In the genomic region with DNA sequence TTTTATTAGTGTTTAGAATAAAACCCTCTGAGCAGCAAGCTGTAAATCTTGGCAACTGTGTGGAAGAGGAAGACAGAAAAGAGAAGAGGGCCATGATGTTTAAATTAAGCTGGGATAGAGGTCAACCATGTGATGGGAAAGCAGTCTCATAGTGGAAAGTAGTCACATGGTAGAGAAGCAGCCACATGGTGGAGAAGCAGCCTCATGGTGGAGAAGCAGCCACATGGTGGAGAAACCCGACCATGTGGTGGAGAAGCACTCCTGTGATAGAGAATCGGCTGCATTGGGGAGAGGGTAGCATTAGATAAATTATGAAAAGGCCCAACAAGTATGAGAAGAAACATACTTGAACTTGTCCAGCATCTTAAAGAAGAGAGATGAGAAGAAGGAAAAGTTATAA, we compare ENCODE assay signal across 1 mouse cellular context.
A peak's percentile ranks its signal among the peaks of the same experiment; 100 is the strongest.
TF ChIP-seq lines count a peak whose summit lies in the region.

No protein-coding gene starts in this region.

TF ChIP-seq in MEL, 35 proteins besides CTCF, POLR2A, EP300 and RAD21 (continued from another document):
- TF ChIP-seq MAX (IDR thresholded peaks at IDR 0.05; ENCODE audit: low read length) (peak; percentile 96), ETS1 (IDR thresholded peaks at IDR 0.05; ENCODE audit: low read depth, low read length) (no peak; the same call in 1 of the 2 replicates), POLR2AphosphoS5 (IDR thresholded peaks at IDR 0.05; ENCODE audit: borderline replicate concordance, low read depth, low read length) (no peak), E2F4 (IDR thresholded peaks at IDR 0.05; ENCODE audit: borderline replicate concordance, low read depth, low read length) (no peak), TCF12 (IDR thresholded peaks at IDR 0.05; ENCODE audit: low read depth, low read length) (peak; percentile 37; the same call in 1 of the 2 replicates), MXI1 (IDR thresholded peaks at IDR 0.05; ENCODE audit: low read depth, low read length) (peak; percentile 92), NELFE (IDR thresholded peaks at IDR 0.05; ENCODE audit: low read depth, low read length) (0 out of 2 replicates have a peak, but pooled peaks have one; percentile 31), UBTF (IDR thresholded peaks at IDR 0.05; ENCODE audit: borderline replicate concordance, insufficient read depth, low read depth, low read length) (no peak), ZC3H11A (IDR thresholded peaks at IDR 0.05; ENCODE audit: low read depth, low read length) (no peak), SMC3 (IDR thresholded peaks at IDR 0.05; ENCODE audit: low read depth, low read length) (no peak), ZKSCAN1 (IDR thresholded peaks at IDR 0.05; ENCODE audit: low read depth, low read length) (no peak), NRF1 (IDR thresholded peaks at IDR 0.05; ENCODE audit: insufficient read depth, low read depth, low read length, poor library complexity, severe bottlenecking) (no peak), GABPA (IDR thresholded peaks at IDR 0.05; ENCODE audit: low read depth, low read length) (no peak), MYB (IDR thresholded peaks at IDR 0.05; ENCODE audit: low read depth, low read length) (no peak)
